Comparison of ENCODE assay signal across 8 mouse cellular contexts in genomic region chr17:12317954-12318651, GRCm38 (mm10). TPM values are rescaled to one million over a fixed set of nuclear protein-coding genes. Genes with fewer than 3 reads are reported as not detected.
DNase-seq lines count a peak whose midpoint lies in the region; ATAC-seq and TF ChIP-seq lines count a peak whose summit lies in the region.

No protein-coding gene starts in this region.

- H3K4me2 ChIP-seq in heart, postnatal 0 days (ENCODE audit: low read depth, low read length), result peak overlapping the region; percentile 72

- no peaks in the 10 kb centered on the region for H3K9me3 ChIP-seq in heart, postnatal 0 days (replicated peaks; ENCODE audit: control insufficient read depth, low read length)

- WGBS in heart, postnatal 0 days, result under 1% methylated on average over 36 of the region's 59 CpGs

- no peak for TF ChIP-seq POLR2A in brain, embryonic 14.5 days (IDR thresholded peaks at IDR 0.05; ENCODE audit: borderline replicate concordance, extremely low read depth, insufficient read depth, insufficient read length, poor library complexity, severe bottlenecking)

- no peak for TF ChIP-seq CTCF in gastrocnemius, adult 2 months (IDR thresholded peaks at IDR 0.05)
- peak; percentile 5; the same call in 1 of the 2 replicates for TF ChIP-seq CTCF in brain, embryonic 14.5 days (IDR thresholded peaks at IDR 0.05; ENCODE audit: borderline replicate concordance, extremely low read depth, insufficient read depth, insufficient read length)
- no peak for TF ChIP-seq CTCF in heart, postnatal 0 days (IDR thresholded peaks at IDR 0.05; ENCODE audit: low read depth)

- ATAC-seq in heart, postnatal 0 days (ENCODE audit: insufficient read depth, low read depth), result peak; percentile 50

- H3K36me3 ChIP-seq in heart, postnatal 0 days (replicated peaks; ENCODE audit: control insufficient read depth, insufficient read depth, low read length), result no peaks in the 10 kb centered on the region

- intact Hi-C loops in gastrocnemius, adult 2 months (cut with DNase I), result loop anchor here (5.0 kb wide), 2 partner anchors 49 to 51 kb away; no protein-coding TSS in a partner anchor

- peak overlapping the region; percentile 89 for H3K9ac ChIP-seq in heart, postnatal 0 days (replicated peaks; ENCODE audit: low read depth, low read length)

- peak overlapping the region; percentile 86 for H3K4me3 ChIP-seq in gastrocnemius, adult 2 months
- peak overlapping the region; percentile 94 for H3K4me3 ChIP-seq in heart, postnatal 0 days (ENCODE audit: low read depth, low read length)

- no peak for DNase-seq in gastrocnemius, adult 2 months
- no peak for DNase-seq in gastrocnemius, adult 18-20 months (ENCODE audit: low spot score)
- DNase-seq in 416B (ENCODE audit: low read depth), result peak; percentile 37
- DNase-seq in brain, embryonic 14.5 days (ENCODE audit: low read depth), result peak; percentile 72
- no peak for DNase-seq in heart, postnatal 0 days (ENCODE audit: low spot score)
- peak; percentile 21 for DNase-seq in lung, postnatal 10 days
- DNase-seq in thymus, postnatal 10 days (ENCODE audit: low spot score in 2 of 2), result peak; percentile 57 to 70
- no peak for DNase-seq in cerebellum, adult 11-12 months

- H3K27me3 ChIP-seq in heart, postnatal 0 days (ENCODE audit: control insufficient read depth, insufficient read depth, low read length), result no peaks in the 10 kb centered on the region

- peak overlapping the region; percentile 89 for H3K27ac ChIP-seq in gastrocnemius, adult 2 months
- peak overlapping the region; percentile 93 for H3K27ac ChIP-seq in heart, postnatal 0 days (ENCODE audit: low read depth)

- TF ChIP-seq EP300 in heart, postnatal 0 days (IDR thresholded peaks at IDR 0.05; ENCODE audit: low read depth), result no peak

- H3K4me1 ChIP-seq in heart, postnatal 0 days (ENCODE audit: control insufficient read depth, insufficient read depth), result peaks cover 36% of the 10 kb centered on the region

RNA-seq across cellular contexts. Expression of gene Map3k4, which starts 0.5 kb away (rescaled TPM):
- total RNA-seq in gastrocnemius, adult 2 months (2021), result 10 to 100 TPM; 29.5 to 36.6 TPM
- total RNA-seq in gastrocnemius, adult 18-20 months (2021), result 10 to 100 TPM; 31.5 to 39.0 TPM
- polyA plus RNA-seq in brain, embryonic 14.5 days (2012; rRNA removed), result 18.3 and 28.6 TPM in 2 replicates
- total RNA-seq in heart, postnatal 0 days (2014; rRNA removed; ENCODE audit: low replicate concordance), result 19.6 and 25.0 TPM in 2 replicates
- polyA plus RNA-seq in heart, postnatal 0 days (2015; fragmentation: Nextera tagmentation; extraction: Ambion mirVana), result 31.6 and 36.0 TPM in 2 replicates

Comparison
In these comparisons a context has a peak if more than half of its experiments do, and no peak if none do; other contexts are left out.
1. DNase-seq: peak in 416B (single experiment), brain, embryonic 14.5 days (single experiment), lung, postnatal 10 days (single experiment) and thymus, postnatal 10 days (2 of 2); none in gastrocnemius, adult 2 months (single experiment), gastrocnemius, adult 18-20 months (single experiment), heart, postnatal 0 days (single experiment) and cerebellum, adult 11-12 months (single experiment).